Mouse (Mus musculus): ENCODE results near the gene Slc35e4. TPM values are rescaled to one million over a fixed set of nuclear protein-coding genes. Genes with fewer than 3 reads are reported as not detected.
A peak's percentile ranks its signal among the peaks of the same experiment; 100 is the strongest.
"Not testable (repeated sequence)": the region's sequence is repeated elsewhere in the genome, so short reads cannot be mapped to it uniquely, and the experiment has no call there.

The Slc35e4 gene
- 10 to 100 TPM; 13.0 to 14.2 TPM for total RNA-seq (2021)
- long read RNA-seq, experiment 1, transcript Slc35e4-201 (2 exons, 3,059 nt): major isoform, 43 of 58 reads
- long read RNA-seq, experiment 1, partial matches to known transcripts: 13 of 58 reads
- long read RNA-seq, experiment 1, other reads (novel, unspliced or antisense): 2 of 58 reads
- long read RNA-seq, experiment 2, transcript Slc35e4-201 (2 exons, 3,059 nt): major isoform, 47 of 53 reads
- long read RNA-seq, experiment 2, partial matches to known transcripts: 0 of 53 reads
- long read RNA-seq, experiment 2, other reads (novel, unspliced or antisense): 6 of 53 reads

GRCm38 (mm10) chr11:3914109-3914840, at the start of gene Slc35e4:
Gene Slc35e4 (minus strand): TSS chr11:3914664.
- peak; percentile 74 for DNase-seq

GRCm38 (mm10) chr11:3963610-3964415, 49.3 kb upstream of the Slc35e4 start, which contains the start of gene Pes1:
Gene Pes1 (plus strand): TSS chr11:3963975.
- DNase-seq: peak; percentile 71

GRCm38 (mm10) chr11:3963155-3963554, 48.7 kb upstream of the Slc35e4 start:
- DNase-seq: no peak

DNA sequence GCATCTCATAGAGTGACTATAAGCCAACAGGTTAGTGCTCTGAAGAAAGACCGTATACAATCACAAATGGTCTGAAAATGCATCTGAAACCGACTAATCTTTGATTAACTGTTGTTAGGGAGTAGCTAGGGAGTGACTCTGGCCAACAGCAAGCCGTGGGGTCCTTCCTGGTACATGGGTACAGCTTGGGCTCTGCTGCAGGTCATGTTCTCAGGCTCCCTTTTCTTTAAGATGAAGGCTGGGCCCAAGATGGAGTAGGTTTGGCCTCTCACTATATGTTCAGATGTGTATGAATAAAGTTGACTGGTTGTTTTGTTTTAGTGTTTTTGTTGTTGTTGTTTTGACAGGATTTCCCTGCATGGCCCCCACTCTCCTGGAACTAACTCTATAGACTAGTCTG, 47.3 kb upstream of the Slc35e4 start:
- DNase-seq: peak; percentile 2

DNA sequence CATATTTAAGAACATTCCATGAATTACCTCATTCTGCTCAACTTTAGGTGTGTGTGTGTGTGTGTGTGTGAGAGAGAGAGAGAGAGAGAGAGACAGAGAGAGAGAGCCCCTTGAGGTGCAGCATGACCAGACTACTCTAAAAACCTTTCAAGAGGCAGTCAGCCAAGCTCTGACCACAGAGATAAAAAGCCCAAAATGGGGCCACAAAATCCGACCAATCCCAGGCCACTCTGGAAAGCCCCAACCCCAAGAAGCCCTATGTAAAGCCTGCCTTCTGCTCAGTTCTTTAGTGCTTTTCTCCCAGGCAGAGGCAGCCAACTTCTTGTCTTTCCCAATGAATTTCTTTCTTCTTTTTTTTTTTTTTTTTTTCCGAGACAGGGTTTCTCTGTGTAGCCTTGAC, 46.4 kb upstream of the Slc35e4 start:
- no peak for DNase-seq

- DNase-seq: not testable (repeated sequence)
Observed at GRCm38 (mm10) chr11:3955371-3955770, 40.9 kb upstream of the Slc35e4 start.

- not testable (repeated sequence) for DNase-seq
Observed at GRCm38 (mm10) chr11:3954876-3955275, 40.4 kb upstream of the Slc35e4 start.

- DNase-seq: no peak
Observed at GRCm38 (mm10) chr11:3946386-3946785, 31.9 kb upstream of the Slc35e4 start.

DNA sequence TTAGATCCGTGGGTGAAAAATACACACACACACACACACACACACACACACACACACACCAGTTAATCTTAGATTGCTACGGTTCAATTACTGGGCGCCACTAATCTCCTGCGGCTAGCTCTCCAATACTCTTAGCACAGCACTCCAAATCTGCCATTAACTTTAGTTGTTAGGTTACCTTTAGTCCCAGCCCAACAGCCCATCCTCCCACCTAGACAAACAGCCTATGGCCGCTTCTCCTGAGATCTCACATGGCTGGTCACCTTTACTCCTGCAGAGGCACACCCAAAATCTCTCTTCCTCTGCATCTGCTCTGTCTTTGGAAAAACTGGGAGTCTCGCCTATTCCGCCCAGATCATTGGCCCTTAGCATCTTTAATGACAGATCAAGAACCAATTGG, 26.9 kb upstream of the Slc35e4 start:
- no peak for DNase-seq

- peak; percentile 4 for DNase-seq
Observed at GRCm38 (mm10) chr11:3937321-3937874, 22.9 kb upstream of the Slc35e4 start.

- DNase-seq: no peak
Observed at GRCm38 (mm10) chr11:3936318-3936717, 21.9 kb upstream of the Slc35e4 start.

DNA sequence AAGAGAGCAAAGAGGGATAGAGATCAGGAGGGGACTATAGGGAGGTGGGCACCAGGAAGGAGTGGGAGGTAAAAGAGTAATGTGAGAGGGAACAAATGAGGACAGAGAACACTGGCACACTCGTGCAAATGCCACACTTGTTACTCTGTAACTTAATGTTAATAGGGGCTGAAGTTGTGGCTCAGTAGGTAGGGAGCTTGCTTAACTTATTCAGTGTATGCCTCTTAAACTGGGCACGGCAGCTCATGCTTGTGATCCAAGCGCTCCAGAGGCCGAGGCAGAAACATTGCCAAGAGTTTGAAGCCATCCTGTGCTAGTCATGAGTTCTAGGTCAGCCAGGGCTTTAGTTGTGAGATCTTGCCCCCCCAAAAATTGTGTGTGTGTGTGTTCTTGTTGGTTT, 20.7 kb upstream of the Slc35e4 start:
- peak; percentile 1 for DNase-seq

DNA sequence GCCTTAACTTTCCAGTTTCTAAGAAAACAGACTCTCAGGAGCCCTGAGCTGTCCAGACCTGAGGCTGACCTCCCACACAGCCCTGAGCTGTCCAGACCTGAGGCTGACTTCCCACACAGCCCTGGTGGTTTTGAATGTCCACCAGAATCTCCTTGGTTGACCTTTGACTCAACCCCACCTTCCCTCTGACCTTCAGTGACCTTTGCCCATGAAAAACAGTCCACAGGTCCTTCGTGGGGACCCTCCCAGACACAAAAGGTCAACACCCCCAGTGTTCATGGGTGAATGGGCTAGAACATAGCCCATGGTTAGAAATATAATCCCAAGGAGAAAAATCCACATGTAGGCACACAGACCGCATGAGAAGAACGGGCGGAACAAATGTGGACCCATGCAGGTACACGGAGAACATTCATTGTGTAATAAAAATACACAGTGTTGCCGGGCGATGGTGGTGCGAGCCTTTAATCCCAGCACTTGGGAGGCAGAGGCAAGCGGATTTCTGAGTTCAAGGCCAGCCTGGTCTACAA, 19.4 kb upstream of the Slc35e4 start:
- DNase-seq: peak; percentile 2

GRCm38 (mm10) chr11:3931511-3932211, 17.2 kb upstream of the Slc35e4 start, which contains the start of gene Tcn2:
Gene Tcn2 (minus strand): TSS chr11:3932159.
- peak; percentile 84 for DNase-seq

GRCm38 (mm10) chr11:3930931-3931330, 16.5 kb upstream of the Slc35e4 start:
- DNase-seq: peak; percentile 1

- DNase-seq: peak; percentile 3
Observed at GRCm38 (mm10) chr11:3930019-3930418, 15.6 kb upstream of the Slc35e4 start.

- peak; percentile 4 for DNase-seq
Observed at GRCm38 (mm10) chr11:3925916-3926315, 11.5 kb upstream of the Slc35e4 start.

GRCm38 (mm10) chr11:3922731-3923130, 8.3 kb upstream of the Slc35e4 start:
- DNase-seq: no peak

DNA sequence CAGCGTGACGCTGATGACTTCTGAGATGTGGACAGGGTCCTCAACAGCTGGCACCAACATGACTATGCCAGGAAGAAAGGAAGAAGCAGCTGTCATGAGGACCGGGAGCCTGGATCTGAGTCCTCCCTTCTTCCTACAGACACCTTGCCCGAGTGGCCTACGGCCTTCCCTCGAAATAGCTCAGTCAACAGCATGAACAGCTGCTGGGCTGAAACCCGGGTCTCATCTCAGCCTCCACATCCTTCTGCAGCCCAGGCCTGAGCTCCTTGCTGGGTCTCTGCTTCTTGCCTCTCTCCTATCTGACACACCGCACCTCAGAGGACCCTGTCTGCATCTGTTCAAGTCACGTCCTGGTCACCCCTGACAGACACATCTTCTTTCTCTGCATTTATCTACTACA, 7.7 kb upstream of the Slc35e4 start:
- DNase-seq: no peak

- no peak for DNase-seq
Observed at GRCm38 (mm10) chr11:3921281-3921850, 6.9 kb upstream of the Slc35e4 start.

GRCm38 (mm10) chr11:3920476-3920875, 6.0 kb upstream of the Slc35e4 start:
- DNase-seq: no peak
